Mouse (Mus musculus) midbrain, embryonic 10.5 days (tissue): ENCODE measurements around the gene Gm19345. TPM values are rescaled to one million over a fixed set of nuclear protein-coding genes. Genes with fewer than 3 reads are reported as not detected.

Experiments used
- DNase-seq: peaks from one replicate; pipeline ENCODE4 v3.0.0-alpha.2; 2017; ENCODE audit warnings: low spot score
- H3K27ac ChIP-seq: fragments of 300-500 bp; sonication (generic); replicated peaks from 2 replicates; pipeline ENCODE4 v1.5.1; 2016; ENCODE audit warnings: mild to moderate bottlenecking
- H3K27me3 ChIP-seq: fragments of 300-500 bp; sonication (generic); 2 replicates; pipeline ENCODE4 v1.6.1; 2016; ENCODE audit warnings: low read depth, mild to moderate bottlenecking; ENCODE audit not compliant: poor library complexity, severe bottlenecking
- H3K36me3 ChIP-seq: fragments of 300-500 bp; sonication (generic); 2 replicates; pipeline ENCODE4 v1.6.1; 2016; ENCODE audit warnings: mild to moderate bottlenecking, moderate library complexity
- H3K4me1 ChIP-seq: fragments of 300-500 bp; sonication (generic); 2 replicates; pipeline ENCODE4 v1.6.1; 2016
- H3K4me3 ChIP-seq: fragments of 300-500 bp; sonication (generic); 2 replicates; pipeline ENCODE4 v1.5.1; 2016; ENCODE audit warnings: mild to moderate bottlenecking, moderate library complexity
- H3K9me3 ChIP-seq: fragments of 300-500 bp; sonication (generic); replicated peaks from 2 replicates; pipeline ENCODE4 v1.6.1; 2016; ENCODE audit warnings: mild to moderate bottlenecking
- WGBS: fragments of 180-500 bp; shearing (Covaris S2); methylation state at CpG from one replicate; pipeline ENCODE4 v1.1.7; 2016; 5-methylcytosine and 5-hydroxymethylcytosine counted together
- polyA plus RNA-seq: library from polyadenylated mRNA; unstranded; fragments of >200 nt; fragmentation: Nextera tagmentation; extraction: Ambion mirVana; gene quantifications from 2 replicates; pipeline ENCODE4 v1.2.1, GENCODE M21; 2016

Gene Gm19345
- polyA plus RNA-seq, 1 experiment from 2014 or later: not detected

DNA sequence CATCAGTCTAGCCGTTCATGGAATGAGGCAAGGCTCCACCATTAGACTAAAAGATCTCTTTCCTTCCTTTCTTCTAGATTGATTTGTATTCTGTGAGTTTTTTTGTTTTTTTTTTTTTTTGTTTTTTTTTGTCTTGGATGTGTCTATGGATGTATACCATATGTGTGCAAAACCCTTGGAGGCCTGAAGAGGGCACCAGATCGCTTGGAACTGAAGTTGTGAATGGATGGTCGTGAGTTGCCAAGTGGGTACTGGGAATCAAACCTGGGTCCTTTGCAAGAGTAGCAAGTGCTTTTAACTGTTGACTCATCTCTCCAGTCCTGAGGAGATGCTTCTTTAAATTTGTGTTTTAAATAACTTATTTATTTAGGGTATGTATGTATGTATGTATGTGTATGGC is 17.7 kb upstream of the Gm19345 start:
- H3K27me3 ChIP-seq: 0 out of 2 replicates have a peak, but pooled peaks cover 6% of the 10 kb centered on the region
- 0 out of 2 replicates have a peak, but pooled peaks cover 3% of the 10 kb centered on the region for H3K9me3 ChIP-seq
- no peak overlapping the region for H3K27ac ChIP-seq
- H3K4me1 ChIP-seq: peaks cover 7% of the 10 kb centered on the region
- WGBS: 64% methylated on average over 3 of the region's 3 CpGs
- H3K4me3 ChIP-seq: no peak overlapping the region
- H3K36me3 ChIP-seq: no peaks in the 10 kb centered on the region
- DNase-seq: no peak

DNA sequence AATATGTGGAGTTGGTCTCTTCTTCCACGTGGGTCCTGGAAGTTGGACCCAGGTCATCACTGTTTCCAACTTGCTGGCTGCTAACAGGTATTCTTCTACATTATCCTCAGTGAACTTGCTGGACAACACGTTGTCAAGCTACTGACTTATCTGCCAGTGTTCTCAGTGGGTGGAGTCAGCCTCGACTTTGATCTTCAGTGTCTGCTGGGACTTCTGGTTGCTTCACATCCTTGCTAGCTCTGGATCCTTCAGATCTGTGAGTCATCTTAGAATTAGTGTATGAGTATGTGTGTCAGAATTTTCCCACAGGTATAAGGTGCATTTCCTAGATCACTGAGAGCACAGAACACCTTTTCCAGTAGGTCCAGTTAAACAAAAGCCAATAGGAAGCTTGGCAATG is 15.0 kb upstream of the Gm19345 start:
- 61% methylated on average over 3 of the region's 3 CpGs for WGBS
- H3K4me3 ChIP-seq: no peak overlapping the region
- H3K27me3 ChIP-seq: 0 out of 2 replicates have a peak, but pooled peaks cover 8% of the 10 kb centered on the region
- no peak for DNase-seq
- no peaks in the 10 kb centered on the region for H3K4me1 ChIP-seq
- no peaks in the 10 kb centered on the region for H3K36me3 ChIP-seq
- H3K9me3 ChIP-seq: 0 out of 2 replicates have a peak, but pooled peaks cover 3% of the 10 kb centered on the region
- no peak overlapping the region for H3K27ac ChIP-seq

DNA sequence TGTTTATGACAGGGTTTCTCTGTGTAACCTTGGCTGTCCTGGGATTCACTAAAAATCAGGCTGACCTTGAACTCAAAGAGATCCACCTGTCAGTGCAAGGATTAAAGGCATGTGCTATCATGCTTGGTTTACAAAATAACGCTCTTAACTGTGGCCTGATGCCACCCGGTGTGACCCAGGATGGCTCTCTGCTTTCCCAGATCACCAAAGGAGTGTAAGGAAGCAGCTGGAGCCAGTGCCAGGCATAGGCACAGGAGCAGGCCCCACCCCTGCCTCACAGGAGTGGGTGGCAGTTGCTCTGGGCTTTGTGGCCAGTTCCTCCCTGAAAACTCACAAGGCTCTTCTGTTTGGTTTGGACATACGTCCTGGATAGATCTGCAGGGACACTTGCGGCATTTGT is 11.4 kb upstream of the Gm19345 start:
- H3K27me3 ChIP-seq: peaks cover 31% of the 10 kb centered on the region
- peaks cover 8% of the 10 kb centered on the region for H3K4me1 ChIP-seq
- H3K27ac ChIP-seq: no peak overlapping the region
- DNase-seq: no peak
- 0 out of 2 replicates have a peak, but pooled peaks cover 3% of the 10 kb centered on the region for H3K9me3 ChIP-seq
- WGBS: 84% methylated on average over 4 of the region's 4 CpGs
- H3K36me3 ChIP-seq: no peaks in the 10 kb centered on the region
- no peak overlapping the region for H3K4me3 ChIP-seq

DNA sequence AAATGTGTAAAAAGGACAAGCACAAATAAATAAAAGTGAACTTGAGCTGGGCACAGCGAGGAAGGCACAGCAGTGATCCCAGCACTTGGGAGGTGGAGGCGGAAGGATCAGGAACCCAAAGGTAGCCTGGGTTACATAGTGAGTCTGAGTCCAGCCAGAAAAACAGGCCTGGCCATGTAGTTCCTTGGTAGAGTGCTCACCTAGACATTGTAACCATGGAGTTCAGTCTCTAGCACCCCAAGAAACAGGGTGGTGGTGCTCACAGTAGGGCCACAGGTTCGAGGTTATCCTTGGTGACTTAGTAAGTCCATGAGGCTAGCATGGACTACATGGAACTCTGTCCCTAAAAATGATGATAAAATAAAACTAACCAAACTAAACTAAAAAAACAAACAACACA is 10.9 kb upstream of the Gm19345 start:
- DNase-seq: no peak
- no peak overlapping the region for H3K27ac ChIP-seq
- H3K36me3 ChIP-seq: no peaks in the 10 kb centered on the region
- WGBS: 80% methylated on average over 3 of the region's 3 CpGs
- H3K4me1 ChIP-seq: peaks cover 8% of the 10 kb centered on the region
- no peak overlapping the region for H3K4me3 ChIP-seq
- 0 out of 2 replicates have a peak, but pooled peaks cover 5% of the 10 kb centered on the region for H3K9me3 ChIP-seq
- H3K27me3 ChIP-seq: peaks cover 35% of the 10 kb centered on the region

DNA sequence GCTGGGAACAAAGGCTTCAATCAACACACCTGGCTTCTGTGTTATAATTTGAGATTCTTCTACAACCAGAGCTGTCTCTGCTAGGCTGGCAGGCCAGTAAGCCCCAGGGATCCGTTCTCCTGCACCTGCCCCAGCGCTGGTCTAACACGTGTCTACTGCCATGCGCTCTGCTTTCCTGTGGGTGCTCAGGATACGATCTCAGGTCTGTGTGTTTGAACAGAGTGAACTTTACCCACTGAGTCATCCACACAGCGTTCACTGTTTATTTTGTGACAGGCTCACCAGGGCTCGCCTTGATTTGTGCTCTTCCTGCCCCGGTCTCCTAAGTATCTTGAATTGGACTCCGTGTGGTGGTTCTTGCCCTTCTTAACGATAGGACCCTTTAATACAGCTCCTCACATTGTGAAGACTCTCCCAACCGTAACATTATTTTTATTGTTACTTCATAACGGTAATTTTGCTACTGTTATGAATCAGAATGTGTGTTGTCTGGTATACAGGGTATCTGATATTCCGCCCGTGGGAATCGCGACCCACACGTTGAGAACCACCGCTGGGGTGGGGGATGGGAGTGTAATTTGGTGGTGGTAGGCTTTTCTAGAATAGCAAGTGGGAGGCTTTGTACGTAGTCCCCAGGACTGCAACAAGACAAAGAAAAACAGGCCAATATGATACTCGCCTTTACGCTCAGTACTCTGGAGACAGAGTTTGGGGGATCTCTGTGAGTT is 10.0 kb upstream of the Gm19345 start:
- Histone ChIP-seq H3K4me1 (peaks cover 8% of the 10 kb centered on the region), H3K9me3 (0 out of 2 replicates have a peak, but pooled peaks cover 3% of the 10 kb centered on the region), H3K36me3 (no peaks in the 10 kb centered on the region), H3K27ac (no peak overlapping the region), H3K27me3 (peaks cover 39% of the 10 kb centered on the region), H3K4me3 (no peak overlapping the region)
- no peak for DNase-seq
- 89% methylated on average over 21 of the region's 21 CpGs for WGBS

DNA sequence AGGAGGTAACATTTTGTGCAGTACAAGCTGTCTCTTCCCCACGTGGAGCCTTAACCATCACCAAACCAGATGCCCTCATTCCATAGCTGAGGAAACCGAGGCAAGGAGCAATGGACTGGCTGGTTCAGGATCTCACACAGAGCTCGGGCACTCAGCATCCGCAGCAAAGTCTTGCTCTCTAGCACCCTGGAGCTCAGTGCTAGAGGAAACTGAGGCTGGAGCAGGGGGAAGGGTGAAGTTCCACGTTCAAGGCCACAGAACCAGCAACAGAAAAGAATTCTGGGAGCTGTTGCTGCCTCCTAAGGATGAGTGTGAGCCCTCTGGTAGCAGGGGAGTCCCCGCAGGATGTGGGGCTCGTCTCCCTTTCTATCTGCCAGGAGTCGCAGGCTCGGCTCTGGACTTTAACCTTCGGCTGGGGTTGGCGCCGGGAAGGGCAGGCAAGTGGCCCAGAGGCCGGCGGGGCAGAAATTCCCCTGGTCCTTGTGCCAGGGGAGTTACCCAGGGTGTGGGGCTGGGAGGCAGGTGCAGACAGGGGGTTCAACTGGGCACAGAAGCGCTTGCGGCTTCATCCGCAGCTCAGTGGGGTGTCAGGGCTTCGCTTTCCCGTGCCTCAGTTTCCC is 8.8 kb upstream of the Gm19345 start:
- peaks cover 17% of the 10 kb centered on the region for H3K4me1 ChIP-seq
- no peaks in the 10 kb centered on the region for H3K36me3 ChIP-seq
- H3K27ac ChIP-seq: no peak overlapping the region
- DNase-seq: no peak
- WGBS: 33% methylated on average over 19 of the region's 19 CpGs
- H3K27me3 ChIP-seq: peaks cover 50% of the 10 kb centered on the region
- H3K9me3 ChIP-seq: 0 out of 2 replicates have a peak, but pooled peaks cover 3% of the 10 kb centered on the region
- no peak overlapping the region for H3K4me3 ChIP-seq

DNA sequence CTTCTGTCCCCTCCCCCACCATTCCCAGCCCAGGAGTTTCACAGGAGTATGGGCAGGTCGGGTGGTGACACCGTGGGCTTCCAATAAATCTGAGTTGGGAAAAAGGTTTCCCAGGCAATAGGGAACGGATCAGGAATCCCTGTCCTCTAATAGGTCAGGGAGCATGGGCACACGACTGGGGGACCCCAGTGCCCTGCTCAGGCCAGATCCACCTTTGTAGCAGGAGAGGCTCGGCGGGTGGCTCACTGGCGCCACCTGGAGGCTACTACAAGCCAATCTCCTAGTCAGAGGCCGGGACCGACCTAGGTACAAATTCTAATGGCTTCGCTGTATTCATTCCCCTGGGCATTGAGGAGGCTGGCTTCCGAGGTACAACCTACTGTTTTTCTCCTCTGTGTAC is 8.2 kb upstream of the Gm19345 start:
- H3K4me3 ChIP-seq: no peak overlapping the region
- no peak overlapping the region for H3K27ac ChIP-seq
- H3K4me1 ChIP-seq: peaks cover 17% of the 10 kb centered on the region
- H3K36me3 ChIP-seq: no peaks in the 10 kb centered on the region
- H3K9me3 ChIP-seq: 0 out of 2 replicates have a peak, but pooled peaks cover 3% of the 10 kb centered on the region
- peaks cover 56% of the 10 kb centered on the region for H3K27me3 ChIP-seq
- 2% methylated on average over 11 of the region's 11 CpGs for WGBS
- peak; percentile 73 for DNase-seq

DNA sequence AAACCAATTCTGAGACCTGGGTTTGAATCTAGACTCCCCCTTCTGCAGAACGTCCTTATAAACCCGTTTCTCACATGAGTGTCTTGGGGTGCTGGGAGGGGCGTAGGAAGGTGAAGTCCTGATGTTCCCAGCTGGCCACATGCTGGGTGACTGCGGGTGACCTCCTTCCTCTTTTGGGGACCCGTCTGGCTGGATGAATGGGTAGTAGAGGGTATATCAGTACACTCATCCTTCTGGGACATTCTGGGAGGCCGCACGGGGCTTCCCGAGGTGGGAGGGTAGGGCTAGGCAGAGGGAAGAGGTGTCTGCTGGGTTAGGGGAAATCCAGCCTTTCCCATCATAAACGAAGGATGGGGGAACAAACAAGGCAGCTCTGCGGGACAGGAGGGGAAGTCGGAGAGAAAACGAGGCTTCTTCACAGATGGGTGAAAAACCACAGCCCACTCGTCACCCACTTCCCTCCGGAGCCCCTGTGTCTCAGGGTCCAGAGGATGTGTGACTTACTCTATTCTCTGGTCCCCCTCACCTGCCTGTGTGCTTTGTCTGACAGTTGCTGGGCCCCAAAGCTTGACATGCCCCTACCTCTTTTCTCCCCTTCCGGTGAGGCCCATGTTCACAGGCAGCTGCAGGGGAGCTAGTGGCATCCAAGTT is 7.2 kb upstream of the Gm19345 start:
- Histone ChIP-seq H3K27ac (no peak overlapping the region), H3K27me3 (peaks cover 60% of the 10 kb centered on the region), H3K9me3 (0 out of 2 replicates have a peak, but pooled peaks cover 3% of the 10 kb centered on the region), H3K36me3 (no peaks in the 10 kb centered on the region), H3K4me3 (no peak overlapping the region), H3K4me1 (peaks cover 17% of the 10 kb centered on the region)
- 70% methylated on average over 15 of the region's 15 CpGs for WGBS
- no peak for DNase-seq

DNA sequence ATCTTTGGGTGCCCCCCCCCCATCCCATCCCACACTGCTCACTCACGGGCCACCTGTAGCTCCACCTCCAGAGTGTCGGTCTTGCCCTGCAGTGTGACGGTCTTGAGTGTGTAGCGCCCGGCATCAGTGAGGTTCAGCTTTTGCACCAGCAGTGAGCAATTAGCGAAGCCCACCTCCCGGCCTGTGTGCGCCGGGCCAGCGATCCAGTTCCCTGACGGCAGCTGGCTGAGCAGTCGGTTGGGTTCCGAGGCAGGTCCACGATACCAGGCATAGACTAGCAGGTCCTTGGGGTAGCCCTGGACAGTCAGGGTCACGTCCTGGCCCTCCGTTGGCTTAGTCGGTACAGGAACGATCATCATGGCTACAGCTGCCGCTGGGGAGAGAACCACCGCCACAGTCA is 1.7 kb downstream of the Gm19345 start:
- Histone ChIP-seq H3K27me3 (peaks cover 33% of the 10 kb centered on the region), H3K9me3 (peaks cover 3% of the 10 kb centered on the region; the same call in 1 of the 2 replicates), H3K27ac (no peak overlapping the region), H3K4me3 (no peak overlapping the region), H3K4me1 (peaks cover 7% of the 10 kb centered on the region), H3K36me3 (no peaks in the 10 kb centered on the region)
- DNase-seq: no peak
- WGBS: 89% methylated on average over 20 of the region's 20 CpGs

DNA sequence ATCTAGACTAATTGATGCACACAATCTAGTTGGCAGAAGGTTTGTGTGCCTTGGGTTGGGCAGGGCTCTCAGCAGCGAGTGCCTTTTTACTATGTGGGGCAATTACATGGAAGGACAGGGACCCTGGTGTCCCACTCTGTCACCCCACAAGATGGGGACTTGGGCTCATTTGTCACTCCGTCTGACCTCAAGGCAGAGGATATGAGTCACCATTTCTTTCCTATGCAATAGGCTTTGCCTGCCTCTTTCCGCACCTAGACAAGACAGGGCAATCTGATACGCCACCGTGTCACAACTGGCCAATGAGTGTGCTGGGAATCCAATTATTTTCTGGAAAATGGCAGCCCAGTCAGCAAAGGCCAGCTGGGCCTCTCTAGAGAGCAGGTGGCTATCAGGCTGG is 3.9 kb downstream of the Gm19345 start:
- Histone ChIP-seq H3K4me1 (peaks cover 7% of the 10 kb centered on the region), H3K36me3 (no peaks in the 10 kb centered on the region), H3K4me3 (no peak overlapping the region), H3K27me3 (peaks cover 26% of the 10 kb centered on the region), H3K9me3 (peaks cover 3% of the 10 kb centered on the region; the same call in 1 of the 2 replicates), H3K27ac (no peak overlapping the region)
- WGBS: 78% methylated on average over 5 of the region's 5 CpGs
- DNase-seq: no peak

DNA sequence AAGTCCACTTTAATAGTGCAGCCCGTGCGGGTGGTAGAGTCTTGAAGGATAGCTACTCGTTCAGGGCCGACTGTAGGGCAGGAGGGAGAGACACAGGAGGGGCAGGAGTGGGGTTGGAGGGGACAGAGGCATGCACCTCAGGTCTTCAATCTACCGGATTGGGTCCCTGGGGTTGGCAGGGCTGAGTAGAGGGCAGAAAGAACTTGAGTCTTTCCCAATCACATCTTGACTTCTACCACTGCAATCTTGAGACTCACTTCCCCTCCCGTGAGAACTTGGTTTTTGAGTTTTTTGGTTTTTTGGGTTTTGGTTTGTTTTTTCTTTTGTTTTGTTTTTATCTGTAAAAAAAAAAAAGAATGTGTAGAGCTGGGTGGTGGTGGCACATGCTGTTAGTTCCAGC is 4.5 kb downstream of the Gm19345 start:
- Histone ChIP-seq H3K27ac (no peak overlapping the region), H3K4me1 (peaks cover 7% of the 10 kb centered on the region), H3K27me3 (peaks cover 22% of the 10 kb centered on the region), H3K4me3 (no peak overlapping the region), H3K9me3 (peaks cover 3% of the 10 kb centered on the region; the same call in 1 of the 2 replicates), H3K36me3 (no peaks in the 10 kb centered on the region)
- 88% methylated on average over 6 of the region's 6 CpGs for WGBS
- DNase-seq: no peak

DNA sequence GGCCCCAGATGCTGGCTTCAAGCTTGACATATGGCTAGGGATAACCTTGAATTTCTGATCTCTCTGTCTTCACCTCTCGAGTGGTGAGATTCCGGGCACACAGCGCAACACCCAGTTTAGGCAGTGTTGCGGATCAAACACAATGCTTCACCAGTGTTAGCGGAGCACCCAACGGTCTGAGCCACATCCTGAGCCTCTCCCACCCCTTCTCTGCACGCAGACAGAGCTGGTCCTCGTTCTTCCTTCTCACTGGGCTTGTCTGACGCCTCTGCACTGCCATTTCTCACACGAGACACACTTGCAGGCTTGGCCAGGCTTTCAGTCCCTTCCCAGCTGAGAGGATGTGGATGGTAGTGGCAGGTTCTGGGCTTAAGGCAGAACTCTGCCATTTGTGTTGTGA is 7.9 kb downstream of the Gm19345 start:
- DNase-seq: no peak
- 73% methylated on average over 10 of the region's 10 CpGs for WGBS
- H3K36me3 ChIP-seq: no peaks in the 10 kb centered on the region

More for the DNA sequence above, 7.9 kb downstream of the Gm19345 start:
- no peaks in the 10 kb centered on the region for H3K4me1 ChIP-seq
- H3K27ac ChIP-seq: no peak overlapping the region
- no peaks in the 10 kb centered on the region for H3K27me3 ChIP-seq
- no peak overlapping the region for H3K4me3 ChIP-seq
- H3K9me3 ChIP-seq: peaks cover 3% of the 10 kb centered on the region; the same call in 1 of the 2 replicates
